Mouse (Mus musculus) erythroid progenitor cell, adult 5-6 weeks (primary cell): ENCODE results near the gene Cntnap5a. TPM values are rescaled to one million over a fixed set of nuclear protein-coding genes. Genes with fewer than 3 reads are reported as not detected.
"Not testable (repeated sequence)": the region's sequence is repeated elsewhere in the genome, so short reads cannot be mapped to it uniquely, and the experiment has no call there.

Experiments used
- ATAC-seq: replicated peaks from 2 replicates; pipeline ENCODE4 v1.8.0; 2016; ENCODE audit warnings: moderate number of reproducible peaks, mild to moderate bottlenecking, moderate TSS enrichment, inconsistent platforms; ENCODE audit not compliant: poor library complexity, low FRiP score, severe bottlenecking
- total RNA-seq, 2 experiments: library from RNA; stranded (forward) in 1 of 2; stranded (reverse) in 1 of 2; fragments of 150-400 nt in 1 of 2; fragments of 186-747, 209-891 nt in 1 of 2; gene quantifications; 2 replicates each; pipeline versions ENCODE4 v1.2.3 to v1.2.4; 2015 to 2017; ENCODE audit warnings: low replicate concordance in 2 of 2

Cntnap5a gene
- total RNA-seq, 2 experiments from 2014 or later: not detected

DNA sequence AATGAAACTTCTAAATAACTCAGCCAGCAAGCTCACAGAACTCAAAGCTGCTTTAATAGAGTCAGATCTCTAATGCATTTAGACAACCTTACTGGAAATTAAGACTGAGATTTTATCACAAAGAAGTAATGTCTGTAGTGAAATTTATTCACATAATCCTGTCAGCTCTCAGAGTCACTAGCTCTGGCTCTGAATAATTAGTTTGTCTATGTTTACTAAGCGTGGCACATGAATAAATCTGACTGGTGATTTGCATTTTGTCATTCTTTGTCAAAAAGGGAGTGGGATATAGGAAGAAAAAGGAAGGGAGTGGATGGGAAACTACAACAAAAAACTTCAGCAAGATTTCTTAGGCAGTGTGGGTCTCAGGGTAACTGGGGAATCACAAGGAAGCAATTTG lies 351.3 kb downstream of the Cntnap5a start:
- ATAC-seq: no peak

DNA sequence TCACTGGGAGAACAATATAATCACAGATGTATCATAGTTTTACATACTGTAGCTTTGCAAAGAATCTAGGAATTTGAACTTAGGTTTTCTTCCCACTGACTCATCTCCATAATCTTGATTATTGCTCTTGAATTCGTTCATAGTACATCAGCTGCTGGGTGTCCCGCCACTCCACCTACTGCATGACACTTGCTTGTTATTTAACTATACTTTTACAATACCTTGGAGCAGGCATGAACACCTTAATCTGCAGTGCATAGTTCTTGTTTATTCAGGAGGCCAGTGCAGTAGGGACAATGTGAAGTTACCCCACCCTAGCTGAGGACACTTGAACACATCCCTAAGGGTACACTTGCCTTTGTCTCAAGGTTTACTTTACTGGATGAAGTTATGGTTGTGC lies 352.3 kb downstream of the Cntnap5a start:
- no peak for ATAC-seq

DNA sequence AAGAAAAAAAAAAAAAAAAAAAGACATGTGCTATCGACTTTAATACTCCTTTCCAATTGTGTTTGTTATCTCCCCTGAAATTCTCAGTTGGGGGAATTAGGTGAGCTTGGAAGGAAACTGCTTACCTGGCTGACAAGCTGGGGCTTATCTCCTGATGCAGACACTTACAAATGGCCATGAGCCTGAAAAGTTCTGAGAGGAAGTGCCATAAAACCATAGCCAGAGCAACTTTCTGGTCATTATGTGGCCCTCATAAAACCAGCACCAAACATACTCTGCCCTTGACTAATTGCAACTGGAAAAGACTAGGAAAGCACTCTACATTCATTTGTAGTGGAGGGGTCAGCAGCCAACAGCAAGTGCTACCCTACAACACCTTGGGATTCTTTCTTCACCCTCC lies 359.5 kb downstream of the Cntnap5a start:
- ATAC-seq: no peak

DNA sequence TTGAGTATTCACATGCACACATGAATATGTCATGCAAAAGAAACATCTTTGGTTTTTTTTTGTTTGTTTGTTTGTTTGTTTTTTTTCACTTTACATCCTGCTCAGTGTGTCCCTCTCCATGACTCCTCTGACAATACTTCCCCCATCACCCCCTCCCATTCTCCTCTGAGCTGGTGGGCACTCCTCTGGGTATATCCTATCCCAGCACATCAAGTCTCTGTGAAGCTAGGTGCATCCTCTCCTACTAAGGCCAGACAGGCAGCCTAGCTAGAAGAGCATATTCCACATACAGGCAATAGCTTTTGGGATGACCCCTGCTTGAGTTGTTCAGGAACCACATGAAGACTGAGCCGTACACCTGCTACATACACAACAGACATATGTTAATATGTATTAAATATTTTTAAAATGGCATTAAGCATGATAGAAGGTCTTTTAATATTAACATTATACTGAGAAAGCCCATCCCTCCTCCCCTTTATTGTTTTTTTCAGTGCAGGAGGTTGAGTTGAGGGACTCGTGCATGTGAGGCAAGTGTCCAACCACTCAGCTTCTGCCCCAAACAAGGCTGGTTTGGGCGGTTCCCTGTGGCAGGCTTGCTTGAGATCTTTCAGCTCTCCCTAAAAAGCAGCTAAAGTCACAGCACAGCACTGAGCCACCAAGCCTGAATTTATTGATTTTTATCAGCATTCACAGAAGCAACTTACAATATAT lies 422.6 kb downstream of the Cntnap5a start:
- no peak for ATAC-seq

DNA sequence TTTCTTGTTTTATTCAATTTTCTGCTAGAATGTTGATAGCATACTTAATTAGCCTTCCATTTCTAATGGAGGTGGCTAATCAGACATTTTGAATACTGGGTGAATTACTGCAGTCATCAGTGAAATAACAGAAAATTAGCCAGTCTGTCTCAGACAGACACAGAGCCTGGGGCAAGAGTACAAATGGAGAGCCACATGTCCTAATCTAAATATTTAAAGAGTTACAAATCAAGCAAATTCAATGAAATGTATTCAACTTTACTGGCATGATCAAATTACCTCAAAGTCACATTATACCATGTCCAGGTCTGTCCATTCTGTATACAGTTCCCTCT lies 423.1 kb downstream of the Cntnap5a start:
- no peak for ATAC-seq

DNA sequence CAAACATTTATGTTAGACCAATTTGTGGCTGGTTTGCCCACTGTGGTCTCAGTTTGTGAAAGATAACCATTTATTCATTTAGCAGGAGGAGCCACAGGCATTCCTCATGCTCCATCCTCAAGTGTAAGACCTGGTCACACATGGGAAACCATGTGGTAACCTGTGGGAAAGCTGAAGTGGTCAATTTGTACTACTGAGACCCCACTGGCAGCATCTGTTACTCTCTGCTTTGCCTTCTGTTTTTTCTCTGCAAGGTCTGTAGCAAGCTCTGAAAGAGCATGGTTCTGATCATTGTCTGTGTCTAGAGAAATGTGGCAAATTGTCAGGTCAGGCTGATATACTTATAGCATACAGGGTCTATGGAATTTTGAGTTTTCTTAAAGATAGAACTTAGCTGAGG lies 423.8 kb downstream of the Cntnap5a start:
- ATAC-seq: no peak

DNA sequence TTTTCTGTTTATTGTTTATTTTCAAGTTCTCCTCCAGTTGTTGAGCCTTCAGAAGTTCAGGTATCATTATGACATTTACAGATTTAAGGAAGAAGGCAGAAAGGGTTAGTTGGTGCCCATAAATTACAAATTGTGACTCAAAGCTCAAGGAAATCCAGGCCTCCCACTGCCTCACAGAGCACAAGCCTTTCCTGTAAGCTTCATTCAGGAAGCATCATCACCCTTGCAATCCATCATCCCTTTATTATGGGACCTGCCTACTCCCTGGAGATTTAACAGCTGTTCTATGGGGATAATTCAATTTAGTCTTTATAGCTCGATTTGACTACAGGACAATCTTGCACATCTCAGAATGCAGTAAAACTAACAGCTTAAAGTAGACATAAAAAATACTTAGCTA lies 441.2 kb downstream of the Cntnap5a start:
- no peak for ATAC-seq

DNA sequence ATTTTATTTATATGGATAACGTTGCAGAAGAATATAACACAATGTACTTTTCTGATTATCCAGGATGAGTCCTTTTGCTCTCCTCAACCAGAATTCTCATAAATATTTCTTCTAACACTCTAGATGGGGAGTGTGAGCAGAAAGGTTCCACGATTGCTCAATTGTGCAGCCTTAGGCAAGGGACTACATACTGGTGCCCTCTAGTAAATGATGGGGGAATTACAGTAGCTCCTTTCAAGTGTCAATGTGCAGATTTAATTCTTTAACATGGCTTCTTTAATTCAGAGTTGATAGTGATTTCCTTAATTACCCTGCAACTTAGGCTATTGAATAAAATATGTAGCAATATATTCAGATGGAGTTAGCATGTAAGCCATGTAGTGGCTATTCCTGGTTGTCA lies 442.5 kb downstream of the Cntnap5a start:
- no peak for ATAC-seq

DNA sequence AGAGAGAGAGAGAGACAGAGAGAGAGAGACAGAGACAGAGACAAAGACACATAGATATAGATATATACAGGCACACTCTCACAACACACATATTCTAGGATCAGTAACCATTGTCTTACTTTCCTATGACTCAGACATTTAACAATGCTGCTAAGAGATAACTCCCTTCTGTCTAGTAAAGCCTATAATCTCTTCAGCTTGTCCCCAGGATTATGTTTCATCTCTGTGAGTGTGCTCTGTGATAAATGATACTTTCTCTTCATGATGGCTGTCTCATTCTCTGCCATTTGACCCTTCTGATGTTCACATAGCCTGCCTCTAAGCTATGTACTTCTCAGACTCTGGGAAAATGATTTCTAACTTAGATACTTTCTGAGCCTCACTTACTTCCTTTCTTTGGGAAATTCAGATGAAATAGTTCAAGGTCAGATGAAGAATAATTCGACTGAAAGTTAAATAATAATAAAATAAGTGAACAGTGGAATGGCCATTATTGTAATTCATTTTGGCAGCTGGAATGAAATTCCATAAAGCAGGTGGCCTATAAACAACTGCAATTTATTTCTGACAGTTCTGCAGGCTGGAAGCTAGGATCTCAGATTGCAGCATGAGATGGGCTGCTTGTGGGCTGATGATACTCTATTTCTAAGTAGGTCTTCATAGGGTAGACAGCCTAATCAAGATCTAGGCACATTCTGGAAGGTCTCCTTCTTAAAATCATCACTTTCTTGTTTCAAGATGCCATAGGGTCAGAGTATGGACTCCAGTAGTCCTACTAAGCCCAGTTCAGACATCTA lies 444.1 kb downstream of the Cntnap5a start:
- no peak for ATAC-seq

DNA sequence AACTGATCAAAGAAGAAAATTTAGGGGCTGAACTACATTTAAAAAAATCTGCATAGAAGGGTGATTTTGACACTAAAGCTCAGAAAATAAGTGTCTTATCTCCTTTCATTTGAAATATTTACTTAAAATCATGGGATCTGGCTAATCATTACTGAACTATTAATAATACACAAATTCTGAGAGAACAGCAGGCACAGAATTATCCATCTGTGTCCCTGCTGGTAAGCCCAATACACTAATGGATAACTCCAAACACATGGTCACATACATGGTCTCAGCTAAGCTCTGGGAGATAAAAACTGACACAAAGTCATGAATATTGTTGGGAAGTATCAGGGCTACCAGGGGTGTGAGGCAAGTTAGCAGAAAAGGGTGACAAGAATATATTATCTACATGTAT lies 447.9 kb downstream of the Cntnap5a start:
- no peak for ATAC-seq

DNA sequence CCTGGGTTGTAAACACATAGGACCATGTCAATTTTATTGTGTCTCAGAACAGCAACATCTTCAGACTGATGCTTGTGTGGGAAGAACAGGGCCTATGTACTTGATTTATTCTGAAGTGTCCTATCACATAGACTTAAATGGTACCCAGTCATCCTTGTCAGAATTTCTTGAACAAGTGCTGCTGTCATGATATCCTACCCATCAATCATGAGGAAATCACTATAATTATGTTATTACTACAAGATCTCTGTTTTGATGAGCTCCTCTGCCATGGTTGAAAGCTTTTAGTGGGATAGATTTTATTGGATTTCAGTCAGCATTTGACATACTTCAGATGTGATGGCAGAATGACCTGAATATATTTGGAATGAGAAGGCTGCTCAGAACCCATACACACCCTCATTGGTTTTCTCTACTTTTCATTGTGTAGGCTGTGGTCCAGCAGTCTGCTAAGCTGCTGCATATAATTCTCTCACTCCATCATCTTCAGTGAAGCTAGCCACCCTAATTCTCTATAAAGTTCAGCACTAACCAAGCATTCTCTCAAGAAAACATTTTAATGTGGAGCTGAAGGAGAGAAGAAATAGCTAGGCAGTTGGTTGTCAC lies 465.3 kb downstream of the Cntnap5a start:
- no peak for ATAC-seq

DNA sequence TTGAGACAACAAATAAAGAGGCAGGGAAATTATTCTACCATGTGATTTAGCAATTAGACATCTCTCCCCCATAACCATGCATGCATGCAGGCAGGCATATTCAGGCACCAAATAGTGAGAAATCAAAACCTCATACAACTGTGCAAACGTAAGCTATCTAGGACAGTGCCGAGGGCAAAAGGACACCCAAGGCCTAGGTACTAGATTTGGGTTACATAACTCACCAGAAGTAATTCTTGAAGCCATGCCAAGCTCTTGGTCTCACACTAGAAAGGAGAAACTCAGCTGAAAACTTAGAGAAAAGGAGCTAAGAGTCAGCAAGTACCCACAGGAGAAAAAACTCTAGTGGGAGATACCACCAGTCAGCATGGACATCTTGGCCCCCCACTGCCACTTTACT lies 499.9 kb downstream of the Cntnap5a start:
- ATAC-seq: no peak

DNA sequence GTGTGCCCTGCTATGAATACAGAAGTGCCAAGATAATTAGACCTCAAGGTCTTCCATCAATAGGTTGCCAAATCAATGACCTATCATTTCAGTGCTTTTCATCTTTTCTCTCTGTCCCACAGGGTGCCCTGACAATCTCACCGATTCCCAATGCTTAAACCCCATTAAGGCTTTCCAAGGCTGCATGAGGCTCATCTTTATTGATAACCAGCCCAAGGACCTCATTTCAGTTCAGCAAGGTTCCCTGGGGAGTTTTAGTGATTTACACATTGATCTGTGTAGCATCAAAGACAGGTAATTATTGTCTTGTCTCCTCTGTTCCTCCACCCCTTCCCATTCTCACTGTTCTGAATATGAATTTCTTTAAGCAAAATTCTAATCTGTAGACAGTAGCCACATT lies 503.6 kb downstream of the Cntnap5a start:
- not testable (repeated sequence) for ATAC-seq

DNA sequence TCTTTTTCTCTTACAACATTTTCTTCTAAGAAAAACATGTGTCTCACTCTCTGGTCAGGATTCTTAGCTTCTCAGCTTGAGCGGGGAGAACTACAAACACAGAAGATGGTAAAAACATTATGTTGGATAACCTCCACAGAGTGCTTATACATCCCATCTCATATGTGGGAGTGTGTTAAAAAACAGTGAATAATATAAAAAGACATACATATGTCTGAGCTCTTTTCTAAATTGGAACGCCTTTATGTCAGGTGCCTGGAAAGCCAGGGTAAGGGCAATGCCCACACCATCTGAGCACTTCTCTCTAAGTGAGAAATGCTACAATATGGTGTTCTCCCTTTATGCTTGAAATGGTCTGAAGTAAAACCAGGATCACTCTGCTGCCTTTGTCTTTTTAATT lies 507.7 kb downstream of the Cntnap5a start:
- ATAC-seq: no peak

DNA sequence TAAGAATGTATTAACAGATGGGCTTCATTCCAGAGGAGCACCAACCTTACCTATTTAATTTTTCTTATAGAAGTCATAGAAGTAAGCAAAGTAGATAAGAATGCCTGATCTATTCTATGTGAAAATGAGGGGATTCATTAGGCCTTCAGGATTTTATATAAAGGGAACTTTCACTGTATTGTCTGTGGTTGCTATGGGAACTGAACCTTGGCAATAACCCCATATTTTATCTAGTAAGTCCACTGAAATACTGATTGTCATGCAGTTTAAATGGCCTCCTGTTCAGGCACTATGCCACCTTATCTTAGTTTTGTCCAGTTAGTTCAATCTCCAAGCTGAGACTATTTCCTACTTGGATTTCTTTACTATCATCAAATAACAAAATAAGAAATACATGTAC lies 532.3 kb downstream of the Cntnap5a start:
- no peak for ATAC-seq

DNA sequence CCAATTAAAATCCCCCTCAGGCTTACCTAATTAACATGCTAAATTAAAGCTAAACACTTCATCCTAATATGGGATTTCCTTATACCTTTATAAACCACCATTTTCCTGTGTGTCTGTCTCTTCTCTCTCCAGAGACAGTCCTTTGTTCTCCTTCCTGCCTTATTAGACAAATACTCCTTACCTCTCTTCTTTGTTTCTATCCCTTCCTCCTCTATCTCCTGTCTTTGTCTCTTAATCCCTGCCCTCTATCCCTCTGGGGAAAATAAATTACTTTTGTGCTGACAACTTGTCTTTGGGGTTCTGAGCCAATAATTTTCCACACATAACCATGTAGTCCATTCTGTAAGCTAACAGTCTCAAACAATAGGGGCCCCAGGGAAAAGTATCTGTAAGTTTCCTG lies 556.0 kb downstream of the Cntnap5a start:
- ATAC-seq: no peak

DNA sequence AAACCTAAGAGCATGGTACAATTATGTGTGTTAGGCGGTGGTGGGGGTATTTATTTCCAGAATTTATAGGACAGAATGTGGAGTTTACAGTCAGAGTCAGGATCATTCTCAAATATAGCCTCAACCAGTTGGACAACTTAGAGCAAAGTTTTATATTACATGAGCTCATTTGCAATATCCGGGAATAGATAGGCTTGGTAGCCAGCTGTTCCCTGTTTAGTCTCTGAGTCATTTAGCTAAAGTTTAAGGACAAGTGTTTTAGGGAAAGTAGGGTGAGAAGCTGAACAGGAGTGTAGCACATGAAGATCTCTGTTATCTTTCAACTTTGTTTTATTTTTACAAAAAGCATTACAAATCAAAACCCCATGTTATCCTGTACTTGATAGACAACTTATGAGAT lies 559.3 kb downstream of the Cntnap5a start:
- ATAC-seq: no peak

DNA sequence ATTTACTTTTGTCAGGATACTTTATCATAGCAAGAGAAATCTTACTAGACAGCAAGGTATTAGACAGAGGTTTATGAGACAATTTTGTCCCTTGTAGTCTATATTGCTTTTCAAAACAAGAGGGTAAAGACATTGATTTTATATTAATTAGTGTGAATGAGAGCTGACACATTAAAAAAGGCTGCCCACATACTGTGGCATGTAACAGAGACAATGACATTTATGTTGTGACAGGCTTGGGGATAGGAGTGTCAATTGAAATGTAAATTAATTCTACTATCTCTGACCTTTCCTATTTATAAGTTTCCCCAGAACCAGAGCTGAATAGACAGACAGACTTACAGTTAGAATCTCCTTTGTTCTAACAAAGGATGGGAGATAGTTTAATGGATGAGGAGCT lies 596.6 kb downstream of the Cntnap5a start:
- ATAC-seq: no peak

DNA sequence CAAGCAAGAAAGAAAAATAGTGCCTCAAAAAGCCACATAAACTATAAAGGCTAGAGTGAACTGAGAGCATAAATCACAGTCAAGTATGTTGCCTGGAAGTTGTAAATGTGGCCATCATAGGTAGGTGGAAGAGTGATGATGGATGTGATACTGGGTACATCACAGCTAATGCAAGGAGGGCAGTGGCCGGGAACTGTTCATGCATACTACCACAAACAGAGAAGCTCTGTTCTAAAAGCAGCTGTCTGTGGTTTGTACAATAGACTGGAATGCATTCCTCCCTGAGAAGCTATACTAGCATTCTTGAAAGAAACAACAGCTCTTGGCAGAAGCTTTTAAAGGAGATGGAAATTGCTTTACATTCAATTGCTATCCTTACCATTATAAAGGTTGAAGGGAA lies 599.4 kb downstream of the Cntnap5a start:
- no peak for ATAC-seq

DNA sequence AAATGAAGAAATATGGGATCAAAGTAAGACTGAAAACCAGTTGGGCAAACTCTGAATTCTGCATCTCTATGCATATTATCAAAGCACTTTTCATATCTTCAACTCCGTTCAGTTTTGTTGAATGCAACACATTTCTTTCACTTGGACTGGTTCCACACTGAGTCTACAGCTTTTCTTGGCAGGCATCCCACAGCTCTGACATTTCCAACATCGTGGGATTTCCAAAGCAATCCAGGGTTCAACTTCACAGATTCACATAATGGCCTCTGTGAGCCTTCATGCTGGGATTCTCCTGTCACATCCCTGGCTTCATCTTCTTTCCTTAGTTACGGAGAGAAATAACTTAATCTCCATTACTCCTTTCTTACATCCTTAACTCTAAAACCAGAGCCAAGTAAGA lies 622.0 kb downstream of the Cntnap5a start:
- ATAC-seq: no peak

DNA sequence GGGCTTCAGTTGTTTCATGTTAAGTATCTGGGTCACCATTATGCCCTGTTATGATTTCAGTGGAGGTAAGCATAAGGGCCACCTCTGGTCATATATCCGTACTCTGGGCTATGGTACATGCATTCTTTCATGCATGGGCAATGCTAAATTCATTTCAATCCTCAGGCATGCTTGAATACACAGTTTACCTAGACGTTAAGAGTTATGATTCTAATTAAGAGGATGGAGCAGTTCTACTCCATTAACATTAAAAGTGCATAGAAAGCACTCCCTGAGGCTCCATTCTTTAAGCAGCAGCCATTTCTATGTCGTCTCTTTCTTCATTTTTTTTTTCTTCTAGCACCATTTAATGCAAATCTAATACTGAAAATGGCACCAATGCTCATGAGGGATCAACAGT lies 627.0 kb downstream of the Cntnap5a start:
- ATAC-seq: no peak
